Comparison of ENCODE assay signal across 8 mouse cellular contexts in the genomic region with DNA sequence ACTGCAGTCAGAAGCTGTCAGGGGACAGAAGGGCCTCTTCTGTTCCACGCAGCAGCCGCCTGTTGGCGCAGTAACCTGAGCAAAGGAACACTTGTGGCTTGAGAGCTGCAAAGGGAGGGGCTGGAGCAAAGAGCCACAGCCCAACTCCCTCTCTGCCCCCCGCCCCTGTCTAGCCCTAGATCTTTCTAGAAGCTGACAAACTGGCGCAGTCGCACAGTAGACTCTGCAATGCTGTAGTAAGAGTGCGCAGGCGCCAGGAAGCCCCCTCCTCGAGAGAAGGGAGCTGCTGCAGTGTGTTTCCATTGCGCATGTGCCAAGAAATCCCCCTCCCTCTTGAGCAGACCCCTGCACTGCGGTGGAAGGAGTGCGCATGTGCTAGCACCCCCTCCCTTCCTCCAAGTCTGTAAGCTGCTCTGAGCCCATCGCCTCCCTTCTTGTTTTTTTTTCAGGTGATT.
A peak's percentile ranks its signal among the peaks of the same experiment; 100 is the strongest.
DNase-seq lines count a peak whose midpoint lies in the region; ATAC-seq and TF ChIP-seq lines count a peak whose summit lies in the region.

No protein-coding gene starts in this region.

- no peak overlapping the region for H3K4me2 ChIP-seq in liver, postnatal 0 days (ENCODE audit: low read depth, low read length)
- peak overlapping the region; percentile 53 for H3K4me2 ChIP-seq in heart, postnatal 0 days (ENCODE audit: low read depth, low read length)

- H3K9me3 ChIP-seq in liver, postnatal 0 days (ENCODE audit: low read length) = no peaks in the 10 kb centered on the region
- no peaks in the 10 kb centered on the region for H3K9me3 ChIP-seq in heart, postnatal 0 days (replicated peaks; ENCODE audit: control insufficient read depth, low read length)

- peak; percentile 67 to 82 for DNase-seq in cerebellum, postnatal 14 days
- DNase-seq in liver = peak; percentile 47
- no peak for DNase-seq in liver, postnatal 0 days
- peak; percentile 26 for DNase-seq in heart, postnatal 0 days (ENCODE audit: low spot score)
- DNase-seq in lung, postnatal 36 days = peak; percentile 10
- peak; percentile 45 for DNase-seq in testis, postnatal 14 days (ENCODE audit: low spot score)
- no peak for DNase-seq in ovary, postnatal 14 days (ENCODE audit: low spot score)

- ATAC-seq in cerebellum, adult (ENCODE audit: insufficient number of reproducible peaks, low FRiP score, low TSS enrichment) = no peak
- no peak for ATAC-seq in liver, postnatal 0 days
- ATAC-seq in heart, postnatal 0 days (ENCODE audit: insufficient read depth, low read depth) = peak; percentile 47; the same call in 1 of the 2 replicates

- WGBS in liver, postnatal 0 days (ENCODE audit: insufficient replicate concordance) = 21% methylated on average over 13 of the region's 13 CpGs
- 11% methylated on average over 13 of the region's 13 CpGs for WGBS in heart, postnatal 0 days

- no peak overlapping the region for H3K4me3 ChIP-seq in liver, postnatal 0 days (ENCODE audit: low read depth, low read length)
- H3K4me3 ChIP-seq in heart, postnatal 0 days (ENCODE audit: low read depth, low read length) = peak overlapping the region; percentile 22

- H3K9ac ChIP-seq in liver, postnatal 0 days (replicated peaks) = no peak overlapping the region
- H3K9ac ChIP-seq in heart, postnatal 0 days (replicated peaks; ENCODE audit: low read depth, low read length) = no peak overlapping the region

- no peak overlapping the region for H3K27ac ChIP-seq in liver, postnatal 0 days (ENCODE audit: low read depth)
- no peak overlapping the region for H3K27ac ChIP-seq in heart, postnatal 0 days (ENCODE audit: low read depth)

- H3K36me3 ChIP-seq in liver, postnatal 0 days (replicated peaks; ENCODE audit: insufficient read depth, low read length) = no peaks in the 10 kb centered on the region
- no peaks in the 10 kb centered on the region for H3K36me3 ChIP-seq in heart, postnatal 0 days (replicated peaks; ENCODE audit: control insufficient read depth, insufficient read depth, low read length)

- TF ChIP-seq EP300 in liver, postnatal 0 days (IDR thresholded peaks at IDR 0.05; ENCODE audit: low read depth) = no peak
- no peak for TF ChIP-seq EP300 in heart, postnatal 0 days (IDR thresholded peaks at IDR 0.05; ENCODE audit: low read depth)

- no peak for TF ChIP-seq CTCF in liver, postnatal 0 days (IDR thresholded peaks at IDR 0.05; ENCODE audit: low read depth)
- TF ChIP-seq CTCF in heart, postnatal 0 days (IDR thresholded peaks at IDR 0.05; ENCODE audit: low read depth) = no peak

- no peaks in the 10 kb centered on the region for H3K4me1 ChIP-seq in liver, postnatal 0 days (ENCODE audit: insufficient read depth)
- H3K4me1 ChIP-seq in heart, postnatal 0 days (ENCODE audit: control insufficient read depth, insufficient read depth) = no peaks in the 10 kb centered on the region

- no peaks in the 10 kb centered on the region for H3K27me3 ChIP-seq in liver, postnatal 0 days (ENCODE audit: insufficient read depth, low read length)
- no peaks in the 10 kb centered on the region for H3K27me3 ChIP-seq in heart, postnatal 0 days (ENCODE audit: control insufficient read depth, insufficient read depth, low read length)

Comparison
In these comparisons a context has a peak if more than half of its experiments do, and no peak if none do; other contexts are left out.
1. DNase-seq: peak in cerebellum, postnatal 14 days (2 of 2), liver (single experiment), heart, postnatal 0 days (single experiment), lung, postnatal 36 days (single experiment) and testis, postnatal 14 days (single experiment); none in liver, postnatal 0 days (single experiment) and ovary, postnatal 14 days (single experiment).